Mouse (Mus musculus): ENCODE measurements around the gene Tbc1d16. TPM values are rescaled to one million over a fixed set of nuclear protein-coding genes. Genes with fewer than 3 reads are reported as not detected.
A peak's percentile ranks its signal among the peaks of the same experiment; 100 is the strongest.
"Not testable (repeated sequence)": the region's sequence is repeated elsewhere in the genome, so short reads cannot be mapped to it uniquely, and the experiment has no call there.

The Tbc1d16 gene
- total RNA-seq, 2 experiments from 2014 or later: 25.2 to 34.6 TPM

DNA sequence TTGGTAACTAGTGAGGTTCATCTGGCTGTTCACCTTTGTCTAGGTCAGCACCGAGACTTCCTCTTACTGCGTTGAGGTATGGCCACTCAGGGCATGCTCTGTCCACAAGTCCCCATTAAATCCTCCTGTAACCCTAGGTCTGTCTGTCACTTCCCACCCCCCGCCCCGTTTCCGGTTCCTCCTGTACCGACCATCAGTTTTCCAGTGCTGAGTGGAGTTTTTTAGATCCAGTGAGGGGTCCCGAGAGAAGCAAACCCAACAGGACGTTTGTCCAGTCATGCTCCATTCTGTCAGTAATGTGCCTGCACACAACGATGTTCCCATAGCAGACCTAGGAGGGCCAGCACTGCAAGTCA is 29.9 kb upstream of the Tbc1d16 start:
- H3K27ac ChIP-seq: peak overlapping the region; percentile 86
- intact Hi-C loops (cut with DNase I): no loop called here
- no peak for TF ChIP-seq CTCF (IDR thresholded peaks at IDR 0.05)
- peak overlapping the region; percentile 36 for H3K4me3 ChIP-seq
- DNase-seq (ENCODE audit: extremely low spot score in 1 of 2, low spot score in 2 of 2): no peak

DNA sequence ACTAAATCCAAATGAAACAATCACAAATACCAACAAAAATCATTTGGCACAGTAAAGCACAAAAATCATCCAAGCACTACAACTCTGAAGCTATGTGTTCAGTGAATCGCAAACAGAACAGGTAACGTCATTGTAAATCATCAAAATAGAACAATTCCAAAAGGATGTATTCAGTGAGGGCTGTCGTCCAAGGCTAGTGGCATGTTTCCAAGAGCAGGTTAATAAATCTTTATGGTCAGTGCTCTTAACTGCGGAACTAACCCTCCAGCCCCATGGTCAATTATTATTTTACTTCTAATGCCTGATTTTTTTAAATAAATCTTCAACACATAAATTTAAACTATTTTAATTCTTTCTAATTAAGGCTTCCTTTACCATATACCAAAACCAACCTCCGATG is 28.3 kb upstream of the Tbc1d16 start:
- H3K27ac ChIP-seq; DNase-seq (ENCODE audit: extremely low spot score in 1 of 2, low spot score in 2 of 2); intact Hi-C loops (cut with DNase I); H3K4me3 ChIP-seq: not testable (repeated sequence)

DNA sequence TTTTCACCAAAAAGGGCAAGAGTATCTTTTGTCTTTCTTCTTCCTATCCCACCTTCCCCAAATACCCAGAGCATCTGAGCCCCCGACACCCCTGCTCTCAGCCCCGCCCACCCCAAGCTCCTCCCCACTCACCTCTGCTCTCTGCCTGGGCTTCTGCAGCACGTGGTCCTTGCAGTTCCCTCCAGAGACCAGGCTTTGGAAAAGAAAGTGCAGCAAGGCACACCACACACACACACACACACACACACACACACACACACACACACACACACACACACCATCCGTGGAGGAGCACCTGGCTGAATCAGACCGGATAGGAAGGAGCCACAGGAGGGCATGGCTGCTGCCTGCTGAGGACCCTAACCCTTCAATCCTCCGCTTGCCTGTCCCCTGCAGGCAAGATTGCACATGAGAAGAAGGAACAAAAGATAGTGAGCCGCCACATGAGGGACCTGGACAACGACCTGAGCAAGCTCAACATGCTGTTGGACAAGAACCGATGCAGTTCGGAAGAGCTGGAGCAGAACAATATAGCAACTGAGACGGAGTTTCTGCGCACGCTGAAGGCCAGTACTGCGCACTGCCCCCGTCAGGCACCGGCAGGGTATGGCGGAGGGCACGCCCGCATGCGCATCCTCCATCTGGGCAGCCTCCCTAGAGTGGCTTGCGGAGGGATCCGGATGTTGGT is 24.7 kb upstream of the Tbc1d16 start:
- peak; percentile 60 for TF ChIP-seq CTCF (IDR thresholded peaks at IDR 0.05)
- H3K27ac ChIP-seq: no peak overlapping the region
- DNase-seq (ENCODE audit: extremely low spot score in 1 of 2, low spot score in 2 of 2): no peak
- intact Hi-C loops (cut with DNase I): no loop called here
- no peak overlapping the region for H3K4me3 ChIP-seq

DNA sequence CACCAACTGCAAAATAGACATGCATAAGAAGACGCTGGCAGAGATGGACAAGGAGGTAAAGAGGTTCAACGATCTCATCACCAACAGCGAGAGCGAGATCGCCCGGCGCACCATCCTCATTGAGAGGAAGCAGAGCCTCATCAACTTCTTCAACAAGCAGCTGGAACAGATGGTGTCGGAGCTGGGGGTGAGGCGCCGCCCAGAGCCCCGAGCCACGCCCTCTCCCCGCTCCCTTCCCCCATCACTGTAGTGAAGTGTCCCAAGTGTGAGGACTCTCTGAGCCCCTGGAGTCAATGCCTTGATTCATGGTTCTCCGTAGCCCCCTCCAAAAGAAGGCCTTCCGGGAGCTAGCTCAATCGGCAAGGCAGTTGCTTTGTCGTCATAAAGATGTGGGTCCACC is 22.7 kb upstream of the Tbc1d16 start:
- DNase-seq (ENCODE audit: extremely low spot score in 1 of 2, low spot score in 2 of 2): no peak
- H3K27ac ChIP-seq: no peak overlapping the region
- no peak for TF ChIP-seq CTCF (IDR thresholded peaks at IDR 0.05)
- intact Hi-C loops (cut with DNase I): no loop called here
- H3K4me3 ChIP-seq: no peak overlapping the region

DNA sequence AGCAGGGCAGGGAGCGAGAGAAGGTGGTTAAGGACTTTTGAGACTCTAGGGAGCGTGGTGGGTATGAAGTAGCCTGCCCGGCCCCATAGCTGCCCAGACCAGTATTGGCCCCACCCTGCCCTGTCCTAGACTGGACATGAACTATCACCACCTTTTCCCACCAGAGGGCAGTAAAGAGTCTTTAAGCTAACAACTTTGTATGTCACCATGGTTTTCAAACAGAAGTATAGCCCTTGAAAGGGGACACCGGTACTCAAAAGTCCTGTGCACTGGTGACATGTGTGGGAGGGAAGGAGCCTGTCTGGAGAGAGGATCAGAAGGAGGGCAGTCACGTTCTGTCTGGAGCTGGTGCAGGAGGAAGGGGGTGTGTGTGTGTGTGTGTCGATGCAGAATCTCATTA is 20.7 kb upstream of the Tbc1d16 start:
- TF ChIP-seq CTCF (IDR thresholded peaks at IDR 0.05): peak; percentile 66
- intact Hi-C loops (cut with DNase I): loop anchor here (1.0 kb wide), 1 partner anchor 46 kb away; no protein-coding TSS in a partner anchor
- H3K4me3 ChIP-seq: no peak overlapping the region
- DNase-seq (ENCODE audit: extremely low spot score in 1 of 2, low spot score in 2 of 2): peak in 1 of 2 experiments; percentile 36
- no peak overlapping the region for H3K27ac ChIP-seq

DNA sequence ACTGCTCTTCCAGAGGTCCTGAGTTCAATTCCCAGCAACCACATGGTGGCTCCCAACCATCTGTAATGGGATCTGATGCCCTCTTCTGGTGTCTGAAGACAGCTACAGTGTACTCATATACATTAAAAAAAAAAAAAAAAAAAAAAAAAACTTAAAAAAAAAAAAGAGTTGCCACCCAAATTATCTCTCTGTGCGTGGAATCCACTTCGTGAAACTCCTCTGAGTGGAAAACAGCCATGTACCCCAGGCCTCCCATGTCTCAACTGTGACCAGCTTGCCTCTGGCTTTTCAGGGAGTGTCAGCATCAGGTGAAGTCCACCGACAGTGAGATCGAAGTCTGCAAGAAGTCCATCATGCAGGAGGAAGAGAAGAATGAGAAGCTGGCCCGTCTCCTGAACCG is 17.2 kb upstream of the Tbc1d16 start:
- H3K27ac ChIP-seq; H3K4me3 ChIP-seq; intact Hi-C loops (cut with DNase I); DNase-seq (ENCODE audit: extremely low spot score in 1 of 2, low spot score in 2 of 2): not testable (repeated sequence)

DNA sequence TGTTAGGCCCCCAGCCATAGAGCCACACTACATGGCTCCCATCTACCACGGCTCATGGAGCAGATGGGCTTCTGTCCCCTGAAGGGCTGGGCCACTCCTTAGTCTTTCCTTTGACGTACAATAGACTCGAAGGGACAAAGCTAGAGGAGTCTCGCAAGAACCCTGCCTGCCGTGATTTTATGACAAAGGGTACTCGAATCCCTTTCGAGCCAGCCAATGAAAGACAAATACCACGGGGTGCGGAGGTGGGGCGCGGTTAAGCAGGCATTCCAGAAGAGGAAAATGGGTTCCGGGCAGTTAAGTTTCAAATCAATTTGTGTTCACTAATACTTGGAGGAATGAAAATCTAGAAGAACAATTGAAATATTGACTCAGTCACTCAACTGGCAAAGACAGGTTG is 11.2 kb upstream of the Tbc1d16 start:
- Histone ChIP-seq H3K27ac (no peak overlapping the region), H3K4me3 (no peak overlapping the region)
- intact Hi-C loops (cut with DNase I): no loop called here
- no peak for DNase-seq (ENCODE audit: extremely low spot score in 1 of 2, low spot score in 2 of 2)
- TF ChIP-seq CTCF (IDR thresholded peaks at IDR 0.05): no peak

DNA sequence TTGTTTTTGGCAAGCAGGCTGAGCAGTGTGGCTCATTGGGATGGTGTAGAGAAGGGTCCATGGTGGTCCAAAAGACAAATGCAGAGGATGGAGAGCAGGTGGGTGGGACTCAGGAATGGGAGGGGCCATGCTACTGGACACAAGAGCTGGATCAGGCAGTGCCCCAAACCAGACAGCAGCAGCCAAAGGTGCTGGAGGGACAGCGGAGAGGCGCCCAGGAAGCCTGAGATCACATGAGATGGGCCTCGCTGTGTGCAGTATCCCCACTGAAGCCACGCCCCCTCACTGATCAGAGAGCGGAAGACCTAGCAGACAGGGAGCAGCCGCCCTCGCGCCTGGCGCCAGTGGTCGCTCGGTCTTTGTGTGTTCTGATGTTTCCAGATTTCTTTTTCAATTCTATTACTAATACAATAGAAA is 10.0 kb upstream of the Tbc1d16 start:
- no peak for DNase-seq (ENCODE audit: extremely low spot score in 1 of 2, low spot score in 2 of 2)
- TF ChIP-seq CTCF (IDR thresholded peaks at IDR 0.05): no peak
- no peak overlapping the region for H3K27ac ChIP-seq
- H3K4me3 ChIP-seq: peak overlapping the region; percentile 17
- intact Hi-C loops (cut with DNase I): no loop called here

DNA sequence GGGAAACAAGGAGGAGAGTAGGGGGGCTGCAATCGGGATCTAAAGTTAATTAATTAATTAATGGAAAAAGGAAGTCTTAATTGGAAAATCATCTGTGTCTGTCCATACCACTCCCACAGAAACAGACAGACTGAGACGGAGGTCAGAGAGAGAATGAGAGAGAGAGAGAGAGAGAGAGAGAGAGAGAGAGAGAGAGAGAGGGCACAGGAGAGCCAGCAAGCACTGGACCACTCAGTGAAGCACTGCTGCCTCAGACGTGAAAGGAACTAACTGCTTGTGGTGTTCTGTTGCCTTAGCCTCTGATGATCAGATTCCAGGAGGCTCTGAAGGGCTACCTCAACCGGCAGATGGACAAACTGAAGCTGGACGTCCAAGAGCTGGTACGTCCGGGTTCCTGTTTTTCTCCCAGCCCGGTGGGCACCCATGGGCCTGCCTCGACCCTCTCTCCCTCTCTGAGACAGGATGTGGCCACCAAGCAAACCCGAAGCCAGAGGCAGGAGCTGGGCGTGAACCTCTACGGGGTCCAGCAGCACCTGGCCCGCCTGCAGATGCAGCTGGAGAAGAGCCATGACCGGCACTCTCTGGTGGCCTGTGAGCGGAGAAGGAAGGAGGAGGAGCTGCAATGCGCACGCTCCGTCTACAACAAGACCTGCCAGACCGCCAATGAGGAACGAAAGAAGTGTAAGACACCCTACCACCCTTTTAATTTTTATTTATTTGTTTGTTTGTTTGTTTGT is 9.4 kb upstream of the Tbc1d16 start:
- H3K4me3 ChIP-seq: peak overlapping the region; percentile 17
- no peak for DNase-seq (ENCODE audit: extremely low spot score in 1 of 2, low spot score in 2 of 2)
- no peak overlapping the region for H3K27ac ChIP-seq
- intact Hi-C loops (cut with DNase I): no loop called here
- TF ChIP-seq CTCF (IDR thresholded peaks at IDR 0.05): no peak

DNA sequence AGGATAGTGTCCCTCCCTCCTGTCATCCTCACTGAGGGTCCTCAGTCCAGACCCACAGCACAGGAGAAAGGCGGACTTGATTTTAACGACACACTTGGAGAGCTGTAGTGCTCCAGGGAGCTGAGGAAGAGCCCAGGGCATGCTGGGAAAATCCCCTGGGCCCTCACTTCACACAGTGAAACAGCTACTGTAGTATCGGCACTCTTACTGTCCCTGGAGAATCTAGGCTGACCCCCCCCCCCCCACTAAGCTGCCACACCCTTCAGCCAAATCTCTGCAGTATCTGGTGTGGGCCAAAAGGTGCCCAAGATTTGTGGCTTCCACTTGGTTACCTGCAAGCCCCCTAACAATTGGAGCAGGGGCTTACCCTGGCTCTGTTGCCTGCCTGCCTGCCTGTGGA is 8.7 kb upstream of the Tbc1d16 start:
- no peak overlapping the region for H3K27ac ChIP-seq
- no peak for DNase-seq (ENCODE audit: extremely low spot score in 1 of 2, low spot score in 2 of 2)
- no peak for TF ChIP-seq CTCF (IDR thresholded peaks at IDR 0.05)
- intact Hi-C loops (cut with DNase I): no loop called here
- no peak overlapping the region for H3K4me3 ChIP-seq

DNA sequence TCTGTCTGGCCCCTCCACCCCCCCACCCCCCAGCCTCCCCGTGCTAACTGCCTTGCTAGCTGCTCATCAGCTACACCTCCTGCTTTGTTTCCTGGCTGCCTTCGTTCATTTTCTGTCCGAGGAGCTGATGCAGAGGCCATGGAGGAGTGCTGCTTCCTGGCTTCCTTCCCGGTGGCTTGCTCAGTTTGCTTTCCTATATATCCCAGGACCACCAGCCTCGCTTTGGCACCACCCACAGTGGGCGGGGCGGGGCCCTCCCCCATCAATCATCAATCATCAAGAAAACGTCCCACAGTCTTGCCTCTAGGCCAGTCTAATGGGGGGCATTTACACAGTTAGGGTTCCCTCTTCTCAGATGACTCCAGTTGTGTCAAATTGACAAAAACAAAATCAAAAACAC is 8.1 kb upstream of the Tbc1d16 start:
- no peak overlapping the region for H3K27ac ChIP-seq
- no peak overlapping the region for H3K4me3 ChIP-seq
- intact Hi-C loops (cut with DNase I): no loop called here
- no peak for TF ChIP-seq CTCF (IDR thresholded peaks at IDR 0.05)
- DNase-seq (ENCODE audit: extremely low spot score in 1 of 2, low spot score in 2 of 2): no peak

DNA sequence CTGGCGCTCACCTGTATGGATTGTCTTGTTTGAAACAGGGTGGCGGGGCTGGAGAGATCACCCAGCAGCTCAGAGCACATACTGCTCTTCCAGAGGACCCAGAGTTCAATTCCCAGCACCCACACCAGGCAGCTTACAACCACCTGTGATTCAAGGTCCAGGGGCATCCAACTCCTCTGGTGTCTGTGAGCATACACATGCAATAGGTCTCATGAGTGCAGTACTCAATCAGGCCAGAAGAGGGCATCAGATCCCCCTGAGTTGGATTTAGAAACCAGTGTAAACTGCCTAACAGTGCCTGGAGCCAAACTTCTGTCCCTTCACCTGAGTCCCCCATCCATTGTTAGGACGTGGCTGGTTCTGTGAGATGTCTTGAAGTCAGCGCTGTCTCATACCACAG is 7.3 kb upstream of the Tbc1d16 start:
- Histone ChIP-seq H3K4me3 (no peak overlapping the region), H3K27ac (no peak overlapping the region)
- peak; percentile 57 for TF ChIP-seq CTCF (IDR thresholded peaks at IDR 0.05)
- intact Hi-C loops (cut with DNase I): no loop called here
- peak in 1 of 2 experiments; percentile 30 for DNase-seq (ENCODE audit: extremely low spot score in 1 of 2, low spot score in 2 of 2)

DNA sequence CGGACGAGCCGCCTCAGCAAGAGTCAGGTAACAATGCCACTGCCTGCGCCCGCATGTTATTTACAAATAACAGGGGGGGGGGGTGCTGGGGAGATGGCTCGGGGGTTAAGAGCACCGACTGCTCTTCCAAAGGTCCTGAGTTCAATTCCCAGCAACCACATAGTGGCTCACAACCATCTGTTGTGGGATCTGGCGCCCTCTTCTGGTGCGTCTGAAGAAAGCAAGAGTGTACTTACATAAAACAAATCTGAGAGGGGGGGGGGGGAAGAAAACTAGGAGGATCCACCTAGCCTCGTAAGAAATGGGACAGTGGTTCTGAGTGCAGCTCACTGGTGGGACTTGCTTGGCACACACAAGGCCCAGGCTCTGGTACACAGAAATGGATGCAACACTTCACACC is 6.5 kb upstream of the Tbc1d16 start:
- no peak for DNase-seq (ENCODE audit: extremely low spot score in 1 of 2, low spot score in 2 of 2)
- intact Hi-C loops (cut with DNase I): no loop called here
- peak; percentile 8; the same call in 1 of the 2 replicates for TF ChIP-seq CTCF (IDR thresholded peaks at IDR 0.05)

More for the DNA sequence above, 6.5 kb upstream of the Tbc1d16 start:
- Histone ChIP-seq H3K27ac (no peak overlapping the region), H3K4me3 (no peak overlapping the region)

Measured in left cerebral cortex, adult 2 months (tissue).